Mouse (Mus musculus): ENCODE results near the gene Olfr1427.
A peak's percentile ranks its signal among the peaks of the same experiment; 100 is the strongest.
"Not testable (repeated sequence)": the region's sequence is repeated elsewhere in the genome, so short reads cannot be mapped to it uniquely, and the experiment has no call there.

Olfr1427 gene

DNA sequence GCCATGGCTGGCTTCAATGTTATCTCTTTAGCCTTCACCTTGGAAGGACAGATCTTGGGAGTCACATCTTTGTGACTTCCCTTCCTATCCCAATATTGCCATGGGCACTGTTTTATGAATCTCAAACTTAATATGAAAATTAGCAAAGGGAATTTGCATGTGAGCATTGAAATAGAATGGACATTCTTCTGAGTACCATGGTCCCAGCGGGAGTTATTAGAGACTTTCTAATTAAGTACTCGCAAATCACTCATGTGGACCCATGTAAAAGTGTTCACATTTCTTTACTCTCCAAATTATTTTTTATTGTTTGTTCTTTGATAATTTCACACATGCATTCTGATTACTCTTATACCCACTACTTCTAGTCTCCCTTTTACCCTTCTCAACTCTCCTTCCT, at the start of gene Olfr1427:
TSS of gene Olfr1427 (minus strand) at position 101 of the 400 bp plus-strand sequence.
- no peak for DNase-seq

DNA sequence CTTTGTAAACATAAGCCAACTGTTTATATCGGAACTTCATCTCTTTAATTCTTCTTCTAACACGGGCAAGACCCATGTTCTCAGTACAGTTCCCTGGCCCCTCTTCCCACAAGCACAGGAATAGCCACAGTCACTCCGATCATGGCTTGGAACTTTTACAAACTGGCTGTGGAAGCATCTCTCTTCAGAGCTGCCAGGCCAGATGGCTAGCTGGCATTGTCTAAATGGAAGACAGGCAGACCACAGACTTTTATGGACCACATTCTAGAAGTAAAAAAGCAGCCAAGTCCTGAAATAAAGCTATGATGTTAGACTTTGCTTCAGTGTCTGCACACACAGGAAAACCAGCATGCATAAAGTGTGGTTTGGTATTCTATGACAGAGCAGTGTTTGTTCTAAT, 42.3 kb upstream of the Olfr1427 start:
- no peak for DNase-seq

DNA sequence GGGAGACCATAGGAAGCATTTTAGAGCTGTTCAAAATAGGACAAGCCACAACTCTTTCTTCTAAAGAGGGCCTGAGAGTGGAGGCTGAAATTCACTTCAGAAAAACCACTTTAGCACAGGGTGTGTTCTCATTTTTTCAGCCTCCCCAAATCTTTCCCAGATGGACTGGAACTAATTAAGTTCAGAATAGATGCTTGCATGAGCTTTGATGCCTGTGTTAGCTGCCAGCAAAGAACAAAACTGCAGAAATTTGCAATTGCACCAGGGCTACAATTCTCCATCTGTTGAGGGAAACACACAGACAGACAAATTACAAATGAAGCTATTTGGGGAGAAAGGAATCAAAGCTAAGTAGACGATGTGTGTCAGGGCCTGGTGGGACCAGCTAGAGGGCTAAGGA, 40.2 kb upstream of the Olfr1427 start:
- DNase-seq: no peak

DNA sequence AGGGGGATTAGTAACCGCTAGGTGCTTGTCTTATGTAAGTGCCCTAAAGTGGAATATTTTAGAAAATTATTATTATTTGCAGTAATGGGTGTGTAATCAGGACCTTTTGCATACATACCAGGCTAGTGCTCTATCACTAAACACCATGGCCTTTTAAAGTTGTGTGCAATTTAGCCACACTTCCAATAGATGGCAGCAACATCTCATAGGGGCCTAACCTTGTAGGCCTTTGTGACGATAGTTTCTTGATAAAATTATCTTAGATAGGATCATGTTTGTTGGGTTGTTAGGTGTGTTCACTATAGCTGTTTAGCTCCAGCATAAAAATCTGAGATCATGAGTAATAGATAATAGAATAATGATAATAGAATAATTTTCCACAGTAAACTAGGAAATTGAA, 31.2 kb upstream of the Olfr1427 start:
- DNase-seq: peak; percentile 20

DNA sequence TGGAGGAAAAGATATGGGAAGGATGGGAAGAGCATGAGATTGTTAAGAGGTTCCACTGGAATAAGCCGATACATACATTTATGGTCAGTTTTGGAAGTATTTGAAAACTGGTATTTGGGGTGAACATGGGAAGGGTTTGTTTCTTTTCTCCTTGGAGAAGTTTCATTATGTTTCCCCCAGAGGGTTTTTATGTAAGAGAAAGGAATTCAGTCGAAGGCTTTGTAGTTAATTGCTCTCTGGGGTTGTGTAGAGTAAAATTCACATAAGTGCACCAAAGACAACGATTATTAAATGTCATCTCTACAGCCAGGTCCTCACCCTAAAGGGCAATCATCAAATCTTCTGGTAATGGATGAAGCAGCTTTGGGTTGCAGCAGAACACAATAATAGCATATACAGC, 20.0 kb upstream of the Olfr1427 start, which contains the start of gene Olfr76:
TSS of gene Olfr76 (minus strand) at position 101 of the 400 bp plus-strand sequence.
- DNase-seq: no peak

DNA sequence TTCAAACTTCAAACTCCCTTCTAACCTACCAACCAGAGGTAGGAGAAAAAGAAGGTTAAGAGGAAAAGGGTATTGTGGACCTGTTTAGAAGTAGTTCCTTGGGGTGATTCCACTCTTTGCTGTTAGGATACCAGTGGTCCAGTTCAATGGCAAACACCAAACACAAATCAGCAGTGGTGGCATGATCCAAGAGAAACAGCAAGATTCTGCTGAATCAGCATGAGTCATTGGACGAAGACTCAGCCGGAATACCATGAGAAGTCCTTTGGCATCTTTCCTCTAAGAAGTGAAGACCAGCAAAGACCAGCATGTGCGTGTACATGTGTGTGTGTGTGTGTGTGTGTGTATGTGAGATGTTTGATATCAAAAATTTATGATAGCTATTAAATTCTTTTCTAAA, 13.3 kb upstream of the Olfr1427 start:
- no peak for DNase-seq

DNA sequence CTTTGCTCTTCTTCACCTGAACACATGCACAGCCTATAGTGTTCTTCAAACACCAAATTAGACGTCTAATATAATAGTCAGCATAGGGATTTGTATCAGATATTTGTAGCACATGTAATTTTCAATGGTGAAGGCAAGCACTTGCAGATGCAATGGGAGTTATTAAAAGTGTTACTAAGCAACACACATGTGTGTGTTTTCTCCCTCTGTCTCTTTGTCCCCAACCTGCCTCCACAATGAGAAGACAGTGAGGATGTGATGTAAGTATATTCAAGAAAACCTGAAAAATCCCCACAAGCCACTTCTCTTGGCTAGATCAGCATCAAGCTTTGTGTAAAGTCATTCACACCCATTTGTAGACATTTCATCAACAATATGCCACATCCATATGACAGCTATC, 12.7 kb upstream of the Olfr1427 start, which contains the start of gene Olfr1428:
TSS of gene Olfr1428 (minus strand) at position 101 of the 400 bp plus-strand sequence.
- no peak for DNase-seq

DNA sequence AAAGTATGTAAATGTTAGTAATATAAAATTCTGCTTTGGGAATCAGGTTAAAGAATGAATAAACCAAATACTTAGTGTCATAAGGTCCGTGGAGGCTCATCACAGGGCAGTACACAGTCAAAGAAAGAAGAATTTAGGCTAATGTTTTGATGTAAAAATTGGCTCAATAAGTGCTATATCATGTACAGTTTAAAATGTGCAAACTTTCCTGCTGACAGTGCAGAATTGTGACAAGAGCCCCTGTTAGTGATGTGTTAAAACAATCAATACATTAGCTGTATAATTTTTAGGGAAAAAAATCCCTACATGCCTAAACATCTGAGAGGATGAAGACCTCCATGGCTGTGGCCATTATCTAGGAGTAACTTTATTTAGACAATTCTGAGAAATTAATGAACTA, 10.7 kb upstream of the Olfr1427 start:
- DNase-seq: no peak

DNA sequence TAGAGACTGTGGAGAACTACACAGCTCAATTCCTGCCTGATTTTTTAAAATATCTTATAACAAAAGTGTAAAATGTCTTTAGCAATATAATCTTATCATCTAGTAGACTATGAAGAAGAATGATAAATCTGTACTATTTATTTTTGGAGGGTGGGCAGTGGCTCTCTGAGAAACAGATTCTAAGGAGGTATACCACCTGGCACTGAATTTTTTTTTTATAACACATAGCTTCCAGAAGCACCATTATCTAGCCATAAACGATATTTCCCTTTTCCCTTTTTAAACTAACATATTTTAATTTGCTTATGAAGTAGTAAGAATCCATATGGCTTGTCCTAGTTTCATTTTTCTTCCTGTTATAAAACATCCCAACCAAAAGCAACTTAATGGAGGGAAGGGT, 1.4 kb upstream of the Olfr1427 start:
- DNase-seq: no peak

DNA sequence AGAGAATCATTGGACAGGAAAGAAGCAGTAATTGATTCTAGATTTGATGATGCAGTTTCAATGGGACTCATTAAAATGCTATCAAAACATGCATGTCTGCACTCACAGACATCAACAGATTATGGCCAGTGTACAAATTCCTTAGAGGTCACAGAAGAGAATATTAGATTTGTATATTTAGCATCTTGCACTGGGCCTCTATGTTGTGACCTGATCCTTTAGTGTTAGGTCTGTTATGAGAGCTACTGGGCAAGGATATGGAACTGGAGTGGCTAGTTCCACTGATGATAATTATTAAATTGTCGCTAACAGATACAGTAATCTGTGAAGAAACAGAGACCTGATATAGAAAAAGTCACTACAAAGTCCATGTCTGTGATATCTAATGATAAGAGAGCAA, 11.2 kb downstream of the Olfr1427 start, which contains the start of gene Olfr1426:
TSS of gene Olfr1426 (minus strand) at position 101 of the 400 bp plus-strand sequence.
- no peak for DNase-seq

DNA sequence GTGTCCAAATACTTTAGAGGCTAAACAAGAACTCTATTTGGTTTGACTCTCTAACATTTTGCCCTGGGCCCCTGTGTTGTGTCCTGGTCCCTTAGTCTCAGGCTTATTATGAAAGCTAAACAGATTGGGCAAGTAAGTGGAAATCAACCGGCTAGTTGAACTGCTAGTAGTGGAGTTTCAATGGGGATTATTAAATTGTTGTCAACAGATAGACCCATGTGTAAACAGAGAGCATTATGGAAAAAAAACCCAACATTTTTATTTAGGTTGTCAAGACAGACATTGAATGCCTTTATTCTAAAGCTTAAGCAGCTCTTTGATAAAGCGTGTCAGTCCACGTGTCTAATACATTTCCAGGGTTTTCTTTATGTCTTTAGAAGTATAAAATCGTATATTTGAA, 25.5 kb downstream of the Olfr1427 start, which contains the start of gene Olfr1425:
TSS of gene Olfr1425 (minus strand) at position 101 of the 400 bp plus-strand sequence.
- DNase-seq: not testable (repeated sequence)

DNA sequence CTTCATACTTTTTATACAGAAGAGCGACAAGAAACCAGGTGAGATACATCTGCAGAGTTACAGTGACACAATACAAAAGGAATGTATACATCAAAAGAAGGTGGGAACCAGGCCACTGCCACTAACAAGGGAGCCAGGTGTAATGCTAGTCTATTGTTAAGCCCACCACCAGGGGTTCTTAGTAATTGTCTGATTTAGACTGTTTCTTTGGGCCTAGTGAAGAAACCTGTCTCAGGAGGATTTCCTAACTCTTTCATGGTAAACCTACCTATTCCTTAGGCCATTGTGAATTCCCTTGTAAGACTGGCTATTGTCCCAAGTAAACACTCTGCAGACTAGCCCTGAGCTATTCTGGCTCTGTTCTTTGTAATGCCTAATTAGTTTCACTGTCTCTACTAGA, 33.6 kb downstream of the Olfr1427 start:
- not testable (repeated sequence) for DNase-seq

DNA sequence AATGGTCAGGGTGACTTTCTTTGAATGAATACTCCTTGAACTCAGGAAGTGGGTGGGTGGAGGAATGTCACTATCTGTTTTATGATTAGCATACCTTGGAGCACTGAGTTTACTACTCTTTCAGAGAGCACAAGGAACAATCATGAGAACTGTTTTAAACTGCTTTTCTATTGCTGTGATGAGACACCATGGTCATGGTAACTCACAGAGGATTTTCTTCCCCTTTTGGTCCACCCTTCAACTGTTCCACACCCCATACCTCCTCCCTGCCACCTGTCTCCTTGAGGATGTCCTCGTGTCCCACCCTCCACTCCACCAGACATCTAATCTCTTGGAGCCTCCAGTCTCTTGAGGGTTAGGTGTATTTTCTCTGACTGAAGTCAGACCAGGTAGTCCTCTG, 35.3 kb downstream of the Olfr1427 start:
- not testable (repeated sequence) for DNase-seq

DNA sequence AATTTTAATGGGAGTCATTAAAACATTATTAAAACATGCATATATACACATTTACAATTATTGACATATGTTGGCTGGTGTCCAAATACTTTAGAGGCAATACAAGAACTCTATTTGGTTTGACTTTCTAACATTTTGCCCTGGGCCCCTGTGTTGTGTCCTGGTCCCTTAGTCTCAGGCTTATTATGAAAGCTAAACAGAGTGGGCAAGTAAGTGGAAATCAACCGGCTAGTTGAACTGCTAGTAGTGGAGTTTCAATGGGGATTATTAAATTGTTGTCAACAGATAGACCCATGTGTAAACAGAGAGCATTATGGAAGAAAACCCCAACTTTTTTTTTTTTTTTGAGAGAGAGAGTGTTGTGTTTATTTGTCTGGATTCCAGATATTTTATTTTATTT, 40.6 kb downstream of the Olfr1427 start, which contains the start of gene Olfr1424:
TSS of gene Olfr1424 (minus strand) at position 101 of the 400 bp plus-strand sequence.
- DNase-seq: not testable (repeated sequence)

All from lung, postnatal 36 days (tissue).